Mouse (Mus musculus) heart, postnatal 0 days (tissue): ENCODE results near the gene Gm45140. TPM values are rescaled to one million over a fixed set of nuclear protein-coding genes. Genes with fewer than 3 reads are reported as not detected.
A peak's percentile ranks its signal among the peaks of the same experiment; 100 is the strongest.

ENCODE experiments used
- ATAC-seq: fragments of 200-750 bp; cut with Nextera tagmentation; 2 replicates; pipeline ENCODE4 v1.8.0; 2017; ENCODE audit warnings: low read depth, moderate number of reproducible peaks, moderate library complexity; ENCODE audit not compliant: insufficient read depth
- DNase-seq: peaks from one replicate; pipeline ENCODE4 v3.0.0-alpha.2; 2016; ENCODE audit warnings: low spot score
- H3K27ac ChIP-seq: fragments of 300-500 bp; sonication (generic); 2 replicates; pipeline ENCODE4 v1.5.1; 2014; ENCODE audit warnings: low read depth, mild to moderate bottlenecking
- H3K27me3 ChIP-seq: fragments of 300-500 bp; sonication (generic); 2 replicates; pipeline ENCODE4 v1.6.1; 2014; ENCODE audit warnings: low read length, mixed read lengths; ENCODE audit not compliant: control insufficient read depth, insufficient read depth
- H3K36me3 ChIP-seq: fragments of 300-500 bp; sonication (generic); replicated peaks from 2 replicates; pipeline ENCODE4 v1.6.1; 2014; ENCODE audit warnings: low read length, mixed read lengths; ENCODE audit not compliant: control insufficient read depth, insufficient read depth
- H3K4me1 ChIP-seq: fragments of 300-500 bp; sonication (generic); 2 replicates; pipeline ENCODE4 v1.6.1; 2014; ENCODE audit warnings: antibody characterized with exemption; ENCODE audit not compliant: control insufficient read depth, insufficient read depth
- H3K4me2 ChIP-seq: fragments of 300-500 bp; sonication (generic); 2 replicates; pipeline ENCODE4 v1.6.1; 2014; ENCODE audit warnings: low read depth, mild to moderate bottlenecking, low read length, moderate library complexity
- H3K4me3 ChIP-seq: fragments of 300-500 bp; sonication (generic); 2 replicates; pipeline ENCODE4 v1.5.1; 2014; ENCODE audit warnings: low read depth, low read length
- H3K9ac ChIP-seq: fragments of 300-500 bp; sonication (generic); replicated peaks from 2 replicates; pipeline ENCODE4 v1.6.1; 2014; ENCODE audit warnings: low read depth, low read length, mixed read lengths
- H3K9me3 ChIP-seq: fragments of 300-500 bp; sonication (generic); replicated peaks from 2 replicates; pipeline ENCODE4 v1.6.1; 2016; ENCODE audit warnings: low read length; ENCODE audit not compliant: control insufficient read depth
- CTCF ChIP-seq: IDR thresholded peaks from 2 replicates; pipeline ENCODE4 v1.5.1; 2016; ENCODE audit warnings: antibody characterized with exemption, control low read depth, low read depth
- EP300 ChIP-seq: IDR thresholded peaks from 2 replicates; pipeline ENCODE4 v1.6.1; 2016; ENCODE audit warnings: antibody characterized with exemption, low read depth
- WGBS: fragments of 180-500 bp; shearing (Covaris S2); extraction: QIAGEN DNeasy Blood & Tissue Kit; methylation state at CpG from one replicate; pipeline ENCODE4 v1.1.7; 2014; 5-methylcytosine and 5-hydroxymethylcytosine counted together
- polyA plus RNA-seq: library from polyadenylated mRNA; unstranded; fragments of >200 nt; fragmentation: Nextera tagmentation; extraction: Ambion mirVana; gene quantifications from 2 replicates; pipeline ENCODE4 v1.2.1, GENCODE M21; 2015
- total RNA-seq: library from RNA; depleted of rRNA; stranded (reverse); fragments of >200 nt; gene quantifications from 2 replicates; pipeline ENCODE4 v1.2.3, GENCODE M21; 2014; ENCODE audit warnings: low replicate concordance

The Gm45140 gene
- total and polyA plus RNA-seq, 2 experiments from 2014 or later = 1.1 TPM; not detected in 1

- DNase-seq (no peak), ATAC-seq (no peak)
- no peak overlapping the region for H3K4me3 ChIP-seq
- H3K4me2 ChIP-seq = no peak overlapping the region
- TF ChIP-seq CTCF (no peak), EP300 (no peak)
- H3K27me3 ChIP-seq = no peaks in the 10 kb centered on the region
- peaks cover 11% of the 10 kb centered on the region for H3K36me3 ChIP-seq
- no peaks in the 10 kb centered on the region for H3K9me3 ChIP-seq
- H3K9ac ChIP-seq = no peak overlapping the region
- 89% methylated on average over 5 of the region's 5 CpGs for WGBS
- peaks cover 8% of the 10 kb centered on the region for H3K4me1 ChIP-seq
- H3K27ac ChIP-seq = no peak overlapping the region
These were observed 43.8 kb downstream of the Gm45140 start for GRCm38 (mm10) chr6:87791826-87792225.

DNA sequence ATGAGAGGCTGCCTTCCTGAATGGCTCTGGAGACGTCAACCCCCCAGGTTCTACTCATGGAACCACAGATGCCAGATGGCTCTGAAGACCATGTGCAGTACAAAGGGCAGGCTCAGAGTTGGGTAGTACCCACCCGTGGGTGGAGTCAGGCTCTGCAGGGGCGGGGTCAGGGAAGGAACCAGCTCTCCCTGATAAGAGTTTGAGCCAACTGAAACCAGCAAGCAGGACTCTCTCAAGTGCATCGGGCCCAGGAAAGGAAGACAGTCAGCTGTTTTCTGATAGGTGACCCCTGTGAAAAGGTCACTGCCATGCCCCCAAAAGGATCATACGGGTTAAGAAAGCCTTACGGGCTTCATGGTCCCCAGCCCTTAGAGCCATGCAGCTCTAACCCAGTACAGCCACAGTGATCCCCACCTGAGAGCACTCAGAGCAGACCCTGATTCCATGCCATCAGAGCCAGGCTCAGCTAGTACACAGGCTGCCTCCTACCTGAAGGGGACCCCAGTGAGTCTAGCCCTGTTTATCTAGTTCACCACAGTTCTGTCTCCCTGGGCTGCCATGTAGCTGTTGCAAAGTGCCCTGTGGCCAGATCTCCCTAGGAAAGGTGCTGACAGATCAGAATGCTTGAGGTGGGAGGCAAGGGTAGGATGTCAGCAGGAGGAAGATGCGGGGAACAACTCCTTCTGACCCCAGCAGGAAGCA is 44.7 kb downstream of the Gm45140 start:
- Histone ChIP-seq H3K36me3 (peaks cover 11% of the 10 kb centered on the region), H3K4me1 (peaks cover 8% of the 10 kb centered on the region), H3K9me3 (no peaks in the 10 kb centered on the region), H3K27ac (no peak overlapping the region), H3K4me2 (no peak overlapping the region), H3K4me3 (no peak overlapping the region), H3K27me3 (no peaks in the 10 kb centered on the region), H3K9ac (no peak overlapping the region)
- 0 out of 2 replicates have a peak, but pooled peaks have one; percentile 27 for ATAC-seq
- TF ChIP-seq EP300 (no peak), CTCF (no peak)
- 58% methylated on average over 7 of the region's 7 CpGs for WGBS
- no peak for DNase-seq

- Histone ChIP-seq H3K4me3 (no peak overlapping the region), H3K9ac (0 out of 2 replicates have a peak overlapping the region, but pooled peaks have one; percentile 25), H3K9me3 (no peaks in the 10 kb centered on the region), H3K4me2 (no peak overlapping the region), H3K4me1 (peaks cover 8% of the 10 kb centered on the region), H3K36me3 (peaks cover 11% of the 10 kb centered on the region), H3K27ac (peak overlapping the region; percentile 67; the same call in 1 of the 2 replicates), H3K27me3 (no peaks in the 10 kb centered on the region)
- no peak for TF ChIP-seq EP300
- no peak for TF ChIP-seq CTCF
- no peak for ATAC-seq
- DNase-seq = no peak
- 81% methylated on average over 6 of the region's 6 CpGs for WGBS
These were observed 45.8 kb downstream of the Gm45140 start for GRCm38 (mm10) chr6:87789791-87790190.

- Histone ChIP-seq H3K27ac (peak overlapping the region; percentile 67), H3K4me1 (peaks cover 8% of the 10 kb centered on the region), H3K4me3 (no peak overlapping the region), H3K4me2 (no peak overlapping the region), H3K36me3 (peaks cover 11% of the 10 kb centered on the region), H3K9ac (0 out of 2 replicates have a peak overlapping the region, but pooled peaks have one; percentile 25), H3K27me3 (no peaks in the 10 kb centered on the region), H3K9me3 (no peaks in the 10 kb centered on the region)
- ATAC-seq (peak; percentile 57), DNase-seq (peak; percentile 43)
- TF ChIP-seq CTCF = no peak
- TF ChIP-seq EP300 = no peak
- WGBS = 26% methylated on average over 5 of the region's 5 CpGs
These were observed 46.6 kb downstream of the Gm45140 start for GRCm38 (mm10) chr6:87788896-87789587.

DNA sequence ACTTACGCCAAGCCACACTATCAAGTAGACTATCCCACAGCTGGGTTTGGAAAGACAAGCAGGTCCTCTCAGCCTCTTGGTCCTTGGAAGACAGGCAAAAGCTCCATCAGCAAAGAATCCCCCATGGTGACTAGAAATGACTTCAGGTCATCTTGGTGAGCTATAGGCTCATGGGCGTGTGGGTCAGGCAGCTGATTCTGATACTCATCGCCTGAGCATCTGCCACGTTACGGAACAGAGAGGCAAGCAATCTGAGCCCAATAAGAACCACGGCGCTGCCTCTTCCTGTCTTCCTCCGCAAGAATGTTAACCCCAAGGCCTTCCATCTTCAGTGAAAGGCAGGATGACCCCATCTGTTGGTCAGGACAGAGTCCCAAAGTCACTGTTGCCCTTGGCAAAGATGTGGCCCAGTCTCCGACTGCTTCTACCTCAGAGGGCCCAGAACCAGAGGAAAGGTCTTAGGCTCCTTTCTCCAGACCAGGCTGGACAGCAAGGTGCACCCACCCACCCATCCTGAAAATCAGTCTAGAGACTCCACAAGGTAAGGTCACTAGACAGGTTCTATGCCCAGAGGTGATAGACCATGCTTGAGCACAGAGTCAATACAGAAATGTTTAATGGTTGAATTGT is 47.2 kb downstream of the Gm45140 start:
- Histone ChIP-seq H3K4me2 (no peak overlapping the region), H3K27me3 (no peaks in the 10 kb centered on the region), H3K9me3 (no peaks in the 10 kb centered on the region), H3K27ac (no peak overlapping the region), H3K4me3 (no peak overlapping the region), H3K4me1 (peaks cover 8% of the 10 kb centered on the region), H3K9ac (no peak overlapping the region), H3K36me3 (peaks cover 11% of the 10 kb centered on the region)
- TF ChIP-seq EP300 = no peak
- TF ChIP-seq CTCF = no peak
- 91% methylated on average over 9 of the region's 9 CpGs for WGBS
- no peak for ATAC-seq
- DNase-seq = no peak
